Mouse (Mus musculus): Measurements from ENCODE around the gene Jph2. TPM values are rescaled to one million over a fixed set of nuclear protein-coding genes. Genes with fewer than 3 reads are reported as not detected.

Jph2 gene
- polyA plus RNA-seq, 1 experiment from 2014 or later = 25.5 TPM

- Histone ChIP-seq H3K27me3 (ENCODE audit: control insufficient read depth, insufficient read depth, low read length) (no peaks in the 10 kb centered on the region), H3K4me2 (ENCODE audit: low read length) (no peak overlapping the region), H3K4me3 (ENCODE audit: control insufficient read depth in 1 of 2, insufficient read depth in 1 of 2, low read depth in 1 of 2, low read length in 2 of 2) (no peak overlapping the region), H3K27ac (replicated peaks in 1 of 2; ENCODE audit: control insufficient read depth in 1 of 2, insufficient read depth in 1 of 2, low read depth in 2 of 2, low read length in 2 of 2) (peak overlapping the region in 1 of 2 experiments; percentile 42; a peak in 1 of 4 replicates), H3K36me3 (ENCODE audit: control insufficient read depth, insufficient read depth, low read length) (peaks cover 35% of the 10 kb centered on the region), H3K9ac (ENCODE audit: low read length) (no peak overlapping the region), H3K4me1 (ENCODE audit: control insufficient read depth in 2 of 2, insufficient read depth in 2 of 2, low read length in 2 of 2) (peaks cover 2 to 17% of the 10 kb centered on the region in 2 experiments; a peak in 3 of 4 replicates), H3K9me3 (ENCODE audit: control insufficient read depth, low read length) (no peaks in the 10 kb centered on the region)
- WGBS = 27% methylated on average over 13 of the region's 13 CpGs
- no peak for ATAC-seq (ENCODE audit: insufficient number of reproducible peaks, insufficient read depth, low FRiP score, low read depth)
Observed at GRCm38 (mm10) chr2:163332368-163333055, 65.3 kb downstream of the Jph2 start.

- Histone ChIP-seq H3K4me2 (ENCODE audit: low read length) (no peak overlapping the region), H3K4me3 (ENCODE audit: control insufficient read depth in 1 of 2, insufficient read depth in 1 of 2, low read depth in 1 of 2, low read length in 2 of 2) (no peak overlapping the region), H3K9me3 (ENCODE audit: control insufficient read depth, low read length) (no peaks in the 10 kb centered on the region), H3K36me3 (ENCODE audit: control insufficient read depth, insufficient read depth, low read length) (peaks cover 24% of the 10 kb centered on the region), H3K27ac (replicated peaks in 1 of 2; ENCODE audit: control insufficient read depth in 1 of 2, insufficient read depth in 1 of 2, low read depth in 2 of 2, low read length in 2 of 2) (no peak overlapping the region), H3K27me3 (ENCODE audit: control insufficient read depth, insufficient read depth, low read length) (no peaks in the 10 kb centered on the region), H3K9ac (ENCODE audit: low read length) (no peak overlapping the region), H3K4me1 (ENCODE audit: control insufficient read depth in 2 of 2, insufficient read depth in 2 of 2, low read length in 2 of 2) (peaks cover 2 to 17% of the 10 kb centered on the region in 2 experiments; a peak in 3 of 4 replicates)
- 77% methylated on average over 6 of the region's 6 CpGs for WGBS
- ATAC-seq (ENCODE audit: insufficient number of reproducible peaks, insufficient read depth, low FRiP score, low read depth) = no peak
Observed at GRCm38 (mm10) chr2:163331423-163331822, 66.4 kb downstream of the Jph2 start.

- Histone ChIP-seq H3K9me3 (ENCODE audit: control insufficient read depth, low read length) (no peaks in the 10 kb centered on the region), H3K4me1 (ENCODE audit: control insufficient read depth in 2 of 2, insufficient read depth in 2 of 2, low read length in 2 of 2) (peaks cover 2 to 17% of the 10 kb centered on the region in 2 experiments; a peak in 3 of 4 replicates), H3K36me3 (ENCODE audit: control insufficient read depth, insufficient read depth, low read length) (peaks cover 18% of the 10 kb centered on the region), H3K4me2 (ENCODE audit: low read length) (no peak overlapping the region), H3K4me3 (ENCODE audit: control insufficient read depth in 1 of 2, insufficient read depth in 1 of 2, low read depth in 1 of 2, low read length in 2 of 2) (no peak overlapping the region), H3K27ac (replicated peaks in 1 of 2; ENCODE audit: control insufficient read depth in 1 of 2, insufficient read depth in 1 of 2, low read depth in 2 of 2, low read length in 2 of 2) (no peak overlapping the region), H3K9ac (ENCODE audit: low read length) (no peak overlapping the region), H3K27me3 (ENCODE audit: control insufficient read depth, insufficient read depth, low read length) (no peaks in the 10 kb centered on the region)
- ATAC-seq (ENCODE audit: insufficient number of reproducible peaks, insufficient read depth, low FRiP score, low read depth) = no peak
- 25% methylated on average over 7 of the region's 7 CpGs for WGBS
Observed at GRCm38 (mm10) chr2:163330742-163331141, 67.1 kb downstream of the Jph2 start.

- no peak overlapping the region for H3K27ac ChIP-seq (replicated peaks in 1 of 2; ENCODE audit: control insufficient read depth in 1 of 2, insufficient read depth in 1 of 2, low read depth in 2 of 2, low read length in 2 of 2)
- no peaks in the 10 kb centered on the region for H3K9me3 ChIP-seq (ENCODE audit: control insufficient read depth, low read length)
- peaks cover 7% of the 10 kb centered on the region; the same call in 1 of the 2 replicates for H3K27me3 ChIP-seq (ENCODE audit: control insufficient read depth, insufficient read depth, low read length)
- no peak overlapping the region for H3K4me2 ChIP-seq (ENCODE audit: low read length)
- no peaks in the 10 kb centered on the region for H3K36me3 ChIP-seq (ENCODE audit: control insufficient read depth, insufficient read depth, low read length)
- H3K4me3 ChIP-seq (ENCODE audit: control insufficient read depth in 1 of 2, insufficient read depth in 1 of 2, low read depth in 1 of 2, low read length in 2 of 2) = no peak overlapping the region
- ATAC-seq (ENCODE audit: insufficient number of reproducible peaks, insufficient read depth, low FRiP score, low read depth) = no peak
- no peaks in the 10 kb centered on the region for H3K4me1 ChIP-seq (ENCODE audit: control insufficient read depth in 2 of 2, insufficient read depth in 2 of 2, low read length in 2 of 2)
- WGBS = 59% methylated on average over 1 of the region's 1 CpGs
- H3K9ac ChIP-seq (ENCODE audit: low read length) = no peak overlapping the region
Observed at GRCm38 (mm10) chr2:163323163-163323562, 74.6 kb downstream of the Jph2 start.

- H3K27me3 ChIP-seq (ENCODE audit: control insufficient read depth, insufficient read depth, low read length) = peaks cover 7% of the 10 kb centered on the region; the same call in 1 of the 2 replicates
- no peak overlapping the region for H3K4me2 ChIP-seq (ENCODE audit: low read length)
- 86% methylated on average over 3 of the region's 3 CpGs for WGBS
- ATAC-seq (ENCODE audit: insufficient number of reproducible peaks, insufficient read depth, low FRiP score, low read depth) = no peak
- H3K9ac ChIP-seq (ENCODE audit: low read length) = no peak overlapping the region
- H3K9me3 ChIP-seq (ENCODE audit: control insufficient read depth, low read length) = no peaks in the 10 kb centered on the region
- H3K27ac ChIP-seq (replicated peaks in 1 of 2; ENCODE audit: control insufficient read depth in 1 of 2, insufficient read depth in 1 of 2, low read depth in 2 of 2, low read length in 2 of 2) = no peak overlapping the region
- no peaks in the 10 kb centered on the region for H3K4me1 ChIP-seq (ENCODE audit: control insufficient read depth in 2 of 2, insufficient read depth in 2 of 2, low read length in 2 of 2)
- no peaks in the 10 kb centered on the region for H3K36me3 ChIP-seq (ENCODE audit: control insufficient read depth, insufficient read depth, low read length)
- H3K4me3 ChIP-seq (ENCODE audit: control insufficient read depth in 1 of 2, insufficient read depth in 1 of 2, low read depth in 1 of 2, low read length in 2 of 2) = no peak overlapping the region
Observed at GRCm38 (mm10) chr2:163318777-163319176, 79.0 kb downstream of the Jph2 start.

- no peak overlapping the region for H3K4me3 ChIP-seq (ENCODE audit: control insufficient read depth in 1 of 2, insufficient read depth in 1 of 2, low read depth in 1 of 2, low read length in 2 of 2)
- no peak overlapping the region for H3K4me2 ChIP-seq (ENCODE audit: low read length)
- H3K27ac ChIP-seq (replicated peaks in 1 of 2; ENCODE audit: control insufficient read depth in 1 of 2, insufficient read depth in 1 of 2, low read depth in 2 of 2, low read length in 2 of 2) = no peak overlapping the region
- no peaks in the 10 kb centered on the region for H3K27me3 ChIP-seq (ENCODE audit: control insufficient read depth, insufficient read depth, low read length)
- H3K9me3 ChIP-seq (ENCODE audit: control insufficient read depth, low read length) = no peaks in the 10 kb centered on the region
- H3K4me1 ChIP-seq (ENCODE audit: control insufficient read depth in 2 of 2, insufficient read depth in 2 of 2, low read length in 2 of 2) = no peaks in the 10 kb centered on the region
- ATAC-seq (ENCODE audit: insufficient number of reproducible peaks, insufficient read depth, low FRiP score, low read depth) = no peak
- WGBS = 60% methylated on average over 4 of the region's 4 CpGs
- no peak overlapping the region for H3K9ac ChIP-seq (ENCODE audit: low read length)
- no peaks in the 10 kb centered on the region for H3K36me3 ChIP-seq (ENCODE audit: control insufficient read depth, insufficient read depth, low read length)
Observed at GRCm38 (mm10) chr2:163317281-163317680, 80.5 kb downstream of the Jph2 start.

- no peak for ATAC-seq (ENCODE audit: insufficient number of reproducible peaks, insufficient read depth, low FRiP score, low read depth)
- no peaks in the 10 kb centered on the region for H3K27me3 ChIP-seq (ENCODE audit: control insufficient read depth, insufficient read depth, low read length)
- WGBS = 69% methylated on average over 11 of the region's 11 CpGs
Observed at GRCm38 (mm10) chr2:163310163-163310688, 87.6 kb downstream of the Jph2 start.

More at GRCm38 (mm10) chr2:163310163-163310688, 87.6 kb downstream of the Jph2 start:
- no peaks in the 10 kb centered on the region for H3K36me3 ChIP-seq (ENCODE audit: control insufficient read depth, insufficient read depth, low read length)
- H3K4me2 ChIP-seq (ENCODE audit: low read length) = no peak overlapping the region
- H3K4me1 ChIP-seq (ENCODE audit: control insufficient read depth in 2 of 2, insufficient read depth in 2 of 2, low read length in 2 of 2) = peaks cover 0 to 3% of the 10 kb centered on the region in 2 experiments; a peak in 2 of 4 replicates
- H3K9me3 ChIP-seq (ENCODE audit: control insufficient read depth, low read length) = no peaks in the 10 kb centered on the region
- no peak overlapping the region for H3K4me3 ChIP-seq (ENCODE audit: control insufficient read depth in 1 of 2, insufficient read depth in 1 of 2, low read depth in 1 of 2, low read length in 2 of 2)
- H3K9ac ChIP-seq (ENCODE audit: low read length) = no peak overlapping the region
- no peak overlapping the region for H3K27ac ChIP-seq (replicated peaks in 1 of 2; ENCODE audit: control insufficient read depth in 1 of 2, insufficient read depth in 1 of 2, low read depth in 2 of 2, low read length in 2 of 2)
